ENCODE assay signal across 11 mouse cellular contexts in the genomic region with DNA sequence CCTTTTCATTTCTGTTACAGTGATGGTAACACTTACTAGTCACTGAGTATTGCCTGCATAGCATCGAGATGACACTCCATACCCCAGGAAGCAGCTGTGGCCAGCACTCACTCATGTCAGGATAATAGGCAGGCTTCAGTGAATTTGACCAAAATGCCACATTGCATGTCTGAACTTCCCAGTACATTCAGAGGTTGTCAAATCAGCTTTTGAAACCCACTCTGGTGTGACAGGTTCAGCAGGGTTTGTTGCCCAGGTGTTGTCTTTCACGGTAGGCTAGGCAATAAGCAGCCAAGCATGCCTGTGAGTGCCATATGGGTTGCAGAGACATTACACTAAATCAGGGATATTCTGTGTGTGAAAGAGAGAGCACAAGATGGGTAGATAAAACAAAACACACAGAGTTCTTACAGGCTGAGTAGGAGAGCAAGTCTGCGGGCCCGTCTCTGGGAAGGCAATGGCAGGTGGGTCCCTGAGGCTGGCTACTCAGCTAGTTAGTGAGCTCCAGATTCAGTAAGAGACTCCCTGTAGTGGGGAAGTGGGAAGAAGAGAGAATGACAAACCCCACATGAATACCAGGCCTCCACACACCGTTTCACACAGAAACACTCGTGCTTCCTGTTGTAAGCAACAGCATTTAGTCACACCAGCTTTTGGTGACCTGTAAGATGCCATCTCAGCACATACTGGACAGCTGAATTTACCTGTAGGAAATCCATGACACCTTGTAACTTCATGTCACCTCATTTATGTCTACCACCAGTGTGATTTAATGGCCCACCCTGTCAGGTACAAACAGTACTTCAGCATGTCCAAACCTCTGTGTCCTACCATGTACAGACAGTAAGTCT.
DNase-seq lines count a peak whose midpoint lies in the region; ATAC-seq and TF ChIP-seq lines count a peak whose summit lies in the region.
"Had no signal": no experiment of that assay in that cellular context is flagged by ENCODE, and none has a peak within 500 bp of the region (broad histone marks: within the 10 kb centered on the region; RNA-seq: fewer than 3 reads in every experiment).

No protein-coding gene starts in this region.

- H3K4me3 ChIP-seq in layer of hippocampus, adult 2 months = no peak overlapping the region
- no peak overlapping the region for H3K4me3 ChIP-seq in forebrain, embryonic 13.5 days
- H3K4me3 ChIP-seq in lung, adult 2 months (replicated peaks; ENCODE audit: extremely low read depth, low read depth, low read length) = no peak overlapping the region

- H3K4me2 ChIP-seq in forebrain, embryonic 13.5 days = no peak overlapping the region

- TF ChIP-seq POLR2A in lung, adult 2 months (IDR thresholded peaks at IDR 0.05; ENCODE audit: borderline replicate concordance, extremely low read depth, low read depth, low read length) = no peak

- no peak overlapping the region for H3K9ac ChIP-seq in forebrain, embryonic 13.5 days

- no peak for DNase-seq in layer of hippocampus, adult 2 months (ENCODE audit: low spot score in 2 of 2)
- no peak for DNase-seq in layer of hippocampus, adult 9-11 months
- DNase-seq in cerebellum, adult 11-12 months = peak; percentile 33
- DNase-seq in lung, adult 2 months = no peak
- no peak for DNase-seq in right cerebral cortex, adult 2 months (ENCODE audit: low spot score in 2 of 2)
- DNase-seq in liver = no peak
- DNase-seq: heart, adult 11 months; heart, postnatal 36 days had no signal

- TF ChIP-seq CTCF in layer of hippocampus, adult 2 months (conservative IDR thresholded peaks at IDR 0.05) = no peak
- TF ChIP-seq CTCF in lung, adult 2 months (IDR thresholded peaks at IDR 0.05; ENCODE audit: insufficient read depth, low read length) = no peak

- H3K4me1 ChIP-seq in forebrain, embryonic 13.5 days = peaks cover 30% of the 10 kb centered on the region
- no peaks in the 10 kb centered on the region for H3K4me1 ChIP-seq in lung, adult 2 months (ENCODE audit: control insufficient read depth, insufficient read depth, low read length)

- no peaks in the 10 kb centered on the region for H3K27me3 ChIP-seq in forebrain, embryonic 13.5 days

- H3K27ac ChIP-seq in layer of hippocampus, adult 2 months = peak overlapping the region; percentile 32; the same call in 1 of the 2 replicates
- H3K27ac ChIP-seq in forebrain, embryonic 13.5 days = 0 out of 2 replicates have a peak overlapping the region, but pooled peaks have one; percentile 35

- peak; percentile 50; the same call in 1 of the 2 replicates for ATAC-seq in forebrain, embryonic 13.5 days
- 0 out of 2 replicates have a peak, but pooled peaks have one; percentile 28 for ATAC-seq in neutrophil, adult 5-6 weeks (ENCODE audit: extremely low read depth, insufficient number of reproducible peaks, low FRiP score, poor library complexity, severe bottlenecking)
- ATAC-seq: lung, postnatal 0 days had no signal

- H3K9me3 ChIP-seq in forebrain, embryonic 13.5 days (replicated peaks) = no peaks in the 10 kb centered on the region

- no peaks in the 10 kb centered on the region for H3K36me3 ChIP-seq in forebrain, embryonic 13.5 days (ENCODE audit: poor library complexity, severe bottlenecking)

- WGBS in forebrain, embryonic 13.5 days = 58% methylated on average over 6 of the region's 6 CpGs
- WGBS in lung, adult 2 months = 69% methylated on average over 6 of the region's 6 CpGs
